Mouse (Mus musculus) megakaryocyte, embryonic 14.5 days (primary cell): ENCODE data around the gene Fam45a.
"Not testable (repeated sequence)": the region's sequence is repeated elsewhere in the genome, so short reads cannot be mapped to it uniquely, and the experiment has no call there.

Experiments
- FLI1 ChIP-seq: IDR thresholded peaks from 2 replicates; pipeline ENCODE4 v1.6.1; 2012; ENCODE audit warnings: low read length, inconsistent platforms, mixed read lengths
- GATA1 ChIP-seq: IDR thresholded peaks from 3 replicates; pipeline ENCODE4 v1.6.1; 2012; ENCODE audit warnings: mixed read lengths, low read length, inconsistent platforms, borderline replicate concordance

- TF ChIP-seq GATA1, FLI1: not testable (repeated sequence)
These were observed 54.8 kb downstream of the Fam45a start for GRCm38 (mm10) chr19:60866169-60866568.
